Mouse (Mus musculus): ENCODE measurements around the gene Edem1. TPM values are rescaled to one million over a fixed set of nuclear protein-coding genes. Genes with fewer than 3 reads are reported as not detected.
"Not testable (repeated sequence)": the region's sequence is repeated elsewhere in the genome, so short reads cannot be mapped to it uniquely, and the experiment has no call there.

The Edem1 gene
- total RNA-seq, 2 experiments from 2014 or later = 2.7 to 5.1 TPM

DNA sequence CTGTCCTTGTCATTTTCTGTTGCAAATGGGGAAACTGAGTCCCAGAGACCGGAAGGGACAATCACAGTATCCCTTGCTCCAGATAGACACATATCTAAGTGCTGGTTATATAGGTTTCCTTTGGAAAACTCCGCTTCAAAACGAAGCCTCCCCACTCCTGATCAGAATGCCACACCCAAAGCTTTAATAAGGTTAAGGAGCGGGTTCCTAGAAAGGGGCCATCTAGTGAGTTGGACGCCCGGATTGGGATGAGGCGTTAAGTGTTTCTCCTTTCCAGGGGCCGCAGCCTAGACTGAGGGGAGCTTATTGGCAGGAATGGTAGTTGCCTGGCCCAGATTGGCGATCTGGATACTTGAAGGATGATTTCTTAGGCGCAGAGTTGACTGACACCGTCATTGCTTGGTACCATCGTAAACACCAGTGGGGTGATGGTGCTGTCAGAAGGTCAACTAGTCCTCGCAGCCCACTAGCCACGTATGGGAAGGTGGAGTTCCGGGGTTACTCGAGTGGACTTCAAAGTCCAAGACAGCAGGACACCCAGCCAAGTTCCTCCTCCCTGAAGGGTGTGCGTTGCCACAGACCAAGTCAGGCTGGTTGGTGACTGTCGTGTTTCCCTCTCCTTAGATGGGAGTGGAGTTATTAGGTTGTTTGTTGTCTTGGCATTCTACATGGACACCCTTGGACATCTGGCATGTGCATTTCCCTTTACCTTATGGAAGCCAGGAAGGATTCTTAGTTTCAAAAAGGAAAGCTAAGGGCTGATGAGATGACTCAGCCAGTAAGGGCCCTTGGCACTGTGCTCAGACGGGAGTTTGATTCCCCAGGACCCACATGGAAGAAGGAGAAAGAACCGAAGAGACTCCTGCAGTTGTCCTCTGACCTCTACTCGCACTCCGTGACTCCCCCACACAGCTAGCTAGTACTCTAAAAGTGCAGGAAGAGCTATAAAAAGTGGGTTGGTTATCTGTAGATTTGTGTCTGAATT is 1.2 kb downstream of the Edem1 start:
- DNase-seq (ENCODE audit: low spot score) = peak; percentile 45

DNA sequence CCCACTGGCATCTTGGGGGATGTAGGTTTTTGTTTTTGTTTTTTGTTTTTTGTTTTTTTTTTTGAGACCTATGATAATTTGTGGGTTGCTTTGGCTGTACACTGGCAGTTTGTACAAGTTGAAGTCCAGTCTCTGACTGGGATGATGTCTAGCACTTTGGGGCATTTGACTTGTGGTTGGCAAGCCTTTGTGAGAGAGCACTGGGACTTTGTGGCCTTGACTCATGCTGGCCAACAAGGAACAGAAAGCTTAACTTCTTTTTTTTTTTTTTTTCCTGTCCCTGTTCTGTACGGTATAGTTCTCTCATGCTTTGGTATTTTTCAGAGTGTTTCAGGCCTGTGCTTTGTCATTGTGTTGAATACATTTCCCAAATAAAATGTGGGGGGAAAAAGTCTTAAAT is 3.7 kb downstream of the Edem1 start:
- no peak for DNase-seq (ENCODE audit: low spot score)

DNA sequence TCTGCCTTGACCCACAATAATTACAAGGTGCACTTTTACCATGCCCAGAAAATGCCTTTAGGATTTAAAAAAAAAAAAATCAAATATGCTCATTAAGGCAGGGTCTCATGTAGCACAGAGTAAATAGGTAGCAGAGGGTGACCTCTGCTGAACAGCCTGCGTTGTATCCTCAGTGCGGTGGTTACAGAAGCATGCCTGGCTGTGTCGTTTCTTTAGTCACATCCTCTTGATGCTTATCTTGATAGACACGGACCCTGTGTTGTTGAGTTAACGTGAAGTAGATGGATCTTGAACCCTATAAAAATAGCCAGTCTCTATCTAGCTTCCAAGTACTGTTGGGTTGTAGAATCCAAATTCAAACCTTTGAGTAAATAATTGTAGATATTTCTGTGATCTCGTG is 4.5 kb downstream of the Edem1 start:
- DNase-seq (ENCODE audit: low spot score) = no peak

DNA sequence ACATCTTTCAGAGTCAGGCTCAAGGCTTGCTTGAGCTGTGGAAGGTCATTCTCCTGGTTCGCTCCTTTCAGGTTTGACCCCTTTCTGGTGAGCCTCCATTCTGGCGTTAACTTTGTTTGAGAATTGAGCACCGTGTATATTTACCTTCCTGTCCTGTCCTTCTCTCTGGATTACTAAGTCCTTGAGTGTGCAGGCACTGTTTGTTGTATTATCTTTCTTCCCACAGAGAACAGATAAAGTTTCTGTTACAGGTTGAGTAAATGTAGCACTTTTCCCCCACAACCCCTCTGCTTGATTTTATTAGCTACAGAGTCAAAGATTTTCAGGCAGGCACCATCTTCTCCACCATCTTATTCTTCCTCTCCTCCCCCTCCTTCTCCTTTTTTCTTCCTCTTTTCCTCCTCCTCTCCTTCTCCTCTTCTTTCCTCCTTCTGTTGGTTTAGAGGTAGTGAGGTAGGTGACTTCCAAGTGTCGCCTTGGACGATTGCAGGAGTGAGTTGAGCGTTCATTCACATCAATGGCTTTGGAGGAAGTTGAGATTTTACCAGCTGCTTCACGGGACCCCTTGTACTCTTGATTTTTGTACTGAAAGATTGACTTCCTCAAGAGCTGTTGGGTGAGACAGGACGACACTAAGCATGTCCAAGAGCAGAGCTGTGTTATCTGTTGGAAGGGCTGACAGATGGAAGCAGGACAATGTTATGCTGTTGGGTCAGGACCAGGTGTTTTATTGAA is 5.7 kb downstream of the Edem1 start:
- no peak for DNase-seq (ENCODE audit: low spot score)

DNA sequence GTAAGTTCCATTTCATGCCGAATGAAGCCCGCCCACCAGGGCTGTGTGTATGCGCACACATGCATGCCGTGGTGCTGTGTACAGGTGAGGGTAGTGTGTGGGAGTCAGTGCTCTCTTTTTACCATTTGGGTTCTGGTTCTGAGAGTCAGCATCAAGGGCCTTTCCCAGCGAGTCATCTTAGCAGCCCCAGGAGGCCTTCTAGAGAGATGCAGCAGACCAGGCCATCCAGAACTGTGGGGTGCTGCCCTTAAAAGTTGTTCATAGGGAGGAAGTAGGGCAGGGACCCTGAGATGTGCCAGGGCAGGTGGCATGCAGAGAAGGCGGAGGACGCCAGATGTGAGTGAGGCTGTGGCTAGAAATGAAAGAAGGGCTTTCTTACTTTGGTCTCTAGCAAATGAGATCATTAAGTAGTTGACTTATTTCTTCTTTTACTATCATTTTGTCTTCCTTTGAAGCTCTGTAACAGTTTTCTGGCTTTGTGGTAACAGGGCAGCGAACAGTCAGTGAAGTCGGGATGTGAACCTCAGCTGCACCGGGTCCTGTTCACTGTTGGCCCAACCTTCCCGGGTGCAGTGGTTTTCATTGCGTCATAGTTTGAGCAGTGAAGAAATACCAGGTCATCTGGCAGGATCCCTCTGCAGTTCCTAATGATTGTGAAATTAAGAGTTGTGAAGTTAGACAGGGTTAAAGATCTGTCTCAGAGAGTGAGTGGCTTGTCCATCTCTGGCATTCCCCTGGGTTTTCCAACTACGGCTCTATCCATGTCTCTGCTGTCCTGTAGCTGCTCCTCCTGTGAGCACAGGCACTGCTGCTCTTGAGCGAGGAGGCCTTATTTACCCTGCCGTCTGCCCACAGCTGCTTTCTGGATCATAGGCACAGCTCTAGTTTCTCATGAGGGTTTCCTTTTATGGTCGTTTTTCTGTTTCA is 7.6 kb downstream of the Edem1 start:
- DNase-seq (ENCODE audit: low spot score) = peak; percentile 45

DNA sequence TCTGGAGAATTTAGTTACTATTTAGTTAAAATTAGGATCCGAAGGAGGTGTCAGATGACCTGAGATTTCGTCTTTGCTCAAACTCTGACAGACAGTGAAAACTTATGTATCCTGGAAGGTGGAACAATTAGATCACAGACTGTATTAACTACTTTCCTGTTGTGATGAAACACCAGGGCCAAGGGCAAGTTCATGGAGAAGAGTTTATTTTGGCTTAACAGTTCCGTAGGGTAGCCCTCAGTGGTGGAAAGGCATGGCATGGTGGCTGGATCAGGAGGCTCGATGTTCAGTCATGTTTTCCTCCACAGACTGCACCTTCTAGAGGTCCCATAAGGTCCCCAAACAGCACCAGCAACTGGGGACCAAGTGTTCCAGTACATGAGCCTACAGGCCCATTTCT is 8.6 kb downstream of the Edem1 start:
- no peak for DNase-seq (ENCODE audit: low spot score)

DNA sequence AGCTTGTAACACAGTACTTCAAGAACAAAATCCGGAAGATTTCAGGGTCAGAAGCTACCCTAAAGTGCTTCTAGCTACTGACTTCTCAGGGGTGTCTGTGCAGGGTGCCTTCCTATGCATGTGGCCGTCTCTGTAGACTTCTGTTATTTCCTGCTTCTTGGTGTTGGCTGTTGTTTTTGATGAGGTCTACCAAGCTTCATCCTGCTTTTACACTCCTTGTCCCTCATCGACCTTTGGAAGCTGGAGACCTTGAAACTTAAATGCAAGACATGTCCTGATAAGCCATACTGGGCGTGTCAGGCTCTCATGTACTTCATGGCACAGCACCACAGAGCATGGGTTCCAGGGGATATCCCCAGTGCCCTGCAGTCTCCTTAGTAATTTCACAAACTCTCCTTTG is 9.5 kb downstream of the Edem1 start:
- no peak for DNase-seq (ENCODE audit: low spot score)

DNA sequence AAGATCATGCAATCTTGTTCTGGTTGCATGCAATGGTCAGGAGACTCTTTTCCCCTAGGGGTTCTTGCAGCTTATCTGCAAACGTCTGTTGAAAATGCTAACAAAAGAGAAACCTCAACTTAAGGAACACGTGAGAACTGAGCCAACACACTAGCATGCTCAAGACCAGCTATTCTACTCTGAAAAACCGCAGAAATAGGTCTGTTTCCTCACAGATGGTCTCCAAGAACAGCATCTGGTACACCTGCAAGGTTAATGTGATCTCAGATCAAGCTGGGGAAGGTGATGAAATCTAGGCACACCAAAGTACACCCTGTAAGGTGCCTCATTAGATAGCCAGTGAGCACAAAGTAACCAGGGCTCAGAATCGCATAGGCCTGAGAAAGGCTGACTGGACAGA is 11.0 kb downstream of the Edem1 start:
- DNase-seq (ENCODE audit: low spot score) = no peak

DNA sequence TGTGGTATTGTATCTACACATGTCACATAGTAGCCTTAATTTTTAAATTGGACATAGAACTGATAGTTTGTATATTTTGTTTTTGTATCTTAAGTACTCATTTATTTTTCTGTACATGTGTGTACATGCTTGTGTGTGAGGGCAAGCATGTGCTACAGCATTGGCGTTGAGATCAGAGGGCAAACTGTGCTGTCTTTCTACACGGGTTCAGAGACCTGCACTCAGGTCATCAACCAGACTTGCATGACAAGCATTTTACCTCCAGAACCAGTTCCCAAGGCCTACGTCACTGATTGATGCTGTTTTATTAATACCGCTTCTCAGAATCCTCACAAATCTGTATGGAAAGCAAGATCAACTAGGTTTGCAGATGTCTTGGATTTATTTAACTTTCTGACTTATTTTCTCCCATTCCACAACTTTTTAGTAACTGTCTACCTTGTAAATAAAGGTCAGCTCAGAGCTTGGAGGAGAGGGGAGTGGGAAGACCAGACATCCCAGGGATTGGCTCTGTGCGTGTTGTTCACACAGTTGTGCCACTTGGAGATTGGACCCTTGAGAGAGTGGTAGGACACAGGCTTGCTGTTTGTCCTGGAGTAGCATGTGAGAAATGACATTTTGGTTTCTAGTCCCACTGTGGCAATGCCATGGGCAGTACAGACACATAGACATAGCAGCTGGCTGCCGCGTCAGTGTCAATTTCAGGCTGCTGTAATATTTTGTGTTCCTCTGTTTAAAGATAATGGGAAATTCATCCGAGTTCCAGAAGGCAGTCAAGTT is 12.6 kb downstream of the Edem1 start:
- no peak for DNase-seq (ENCODE audit: low spot score)

DNA sequence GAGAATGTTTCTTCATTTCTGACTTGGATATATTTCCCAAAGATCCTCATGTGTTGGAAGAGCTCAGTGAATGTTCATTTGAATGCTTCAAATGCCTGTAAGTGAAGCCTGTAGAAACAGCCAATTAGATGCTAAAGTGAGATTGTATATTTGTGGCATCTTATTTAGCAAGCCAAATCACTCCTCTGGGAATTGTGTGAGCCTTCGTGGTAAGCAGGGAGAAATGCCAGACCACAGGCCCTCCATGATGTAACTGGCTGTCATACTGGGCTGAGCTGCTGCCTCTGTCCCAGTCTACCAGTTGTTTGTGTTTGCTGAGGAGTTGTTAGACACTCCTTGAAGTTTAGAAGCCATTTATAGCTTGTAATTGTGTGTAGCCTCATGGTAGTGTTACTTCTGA is 15.2 kb downstream of the Edem1 start:
- DNase-seq (ENCODE audit: low spot score) = no peak

DNA sequence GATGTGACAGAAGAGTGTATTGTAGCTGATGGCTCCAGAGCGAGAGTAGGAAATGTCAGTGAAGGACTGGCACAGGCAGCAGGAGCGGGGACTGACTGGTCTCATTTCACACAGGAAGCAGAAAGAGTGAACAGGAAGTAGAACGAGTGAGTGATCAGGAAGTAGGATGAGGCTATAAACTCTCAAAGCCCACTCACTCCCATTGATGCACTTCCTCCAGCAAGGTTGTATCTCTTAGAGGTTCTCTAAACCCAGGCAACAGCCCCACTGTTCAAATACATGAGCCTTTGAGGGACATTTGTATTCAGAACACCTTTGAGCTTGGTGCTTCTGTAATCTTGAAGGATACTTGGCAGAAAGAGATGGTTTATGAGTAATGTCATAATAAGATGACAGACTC is 15.7 kb downstream of the Edem1 start:
- DNase-seq (ENCODE audit: low spot score) = no peak

DNA sequence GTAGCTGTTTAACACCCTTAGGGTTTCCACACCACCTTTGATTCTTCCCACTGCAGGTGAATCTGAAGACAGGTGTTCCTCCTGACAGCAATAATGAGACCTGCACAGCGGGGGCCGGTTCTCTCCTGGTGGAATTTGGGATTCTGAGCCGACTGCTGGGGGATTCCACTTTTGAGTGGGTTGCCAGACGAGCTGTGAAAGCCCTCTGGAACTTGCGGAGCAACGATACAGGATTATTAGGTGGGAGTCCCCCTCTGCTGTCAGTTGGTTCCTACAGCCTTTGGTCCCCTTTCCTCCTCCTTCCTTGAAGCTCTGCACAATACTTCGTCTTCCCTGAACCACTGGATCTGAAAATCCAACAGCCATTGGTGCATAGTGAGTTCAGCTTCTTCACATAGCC is 16.3 kb downstream of the Edem1 start:
- DNase-seq (ENCODE audit: low spot score) = no peak

DNA sequence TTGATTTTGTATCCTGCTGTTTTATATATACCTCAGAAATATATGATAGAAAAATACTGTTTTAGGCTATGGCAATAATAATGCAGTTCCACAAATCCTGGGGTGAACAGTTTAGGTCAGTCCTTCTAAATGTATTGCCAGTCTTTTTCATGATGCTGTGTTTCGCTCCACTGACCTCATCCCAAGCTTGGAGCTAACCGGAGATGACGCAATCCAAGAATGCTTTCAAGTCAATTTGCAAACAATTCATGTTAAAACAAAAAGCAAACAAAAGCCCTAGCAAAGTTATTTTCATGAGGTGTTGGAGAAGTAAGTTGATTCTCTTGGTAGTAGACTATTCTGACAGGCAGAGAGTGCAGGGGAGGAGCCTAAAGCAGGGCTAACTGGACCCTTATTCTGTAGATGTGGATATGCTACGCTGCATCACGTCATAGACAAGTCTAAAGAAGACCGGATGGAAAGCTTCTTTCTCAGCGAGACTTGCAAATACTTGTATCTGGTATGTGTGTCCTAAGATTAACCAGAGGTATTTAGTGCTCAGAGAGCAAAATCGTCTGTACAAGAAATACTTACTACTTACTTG is 23.7 kb downstream of the Edem1 start:
- DNase-seq (ENCODE audit: low spot score) = no peak

DNA sequence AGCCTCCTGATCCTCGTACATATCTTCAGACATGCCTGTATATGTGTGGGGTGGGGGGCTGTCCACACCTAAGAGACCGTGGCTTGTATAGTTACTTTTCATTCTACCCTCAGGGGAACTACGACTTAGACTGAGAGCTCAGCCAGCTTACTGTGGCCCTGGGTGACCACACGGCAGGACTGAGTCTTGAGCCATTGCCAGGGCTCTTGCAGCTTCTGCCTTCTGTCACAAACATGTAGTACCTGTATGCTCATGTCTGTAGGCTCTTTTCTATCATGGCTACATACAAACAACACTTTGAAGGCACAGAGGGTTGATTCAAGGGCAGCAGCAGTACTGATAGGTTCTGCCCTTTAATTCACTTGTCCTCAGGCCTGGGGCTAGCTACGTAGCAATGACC is 24.5 kb downstream of the Edem1 start:
- no peak for DNase-seq (ENCODE audit: low spot score)

DNA sequence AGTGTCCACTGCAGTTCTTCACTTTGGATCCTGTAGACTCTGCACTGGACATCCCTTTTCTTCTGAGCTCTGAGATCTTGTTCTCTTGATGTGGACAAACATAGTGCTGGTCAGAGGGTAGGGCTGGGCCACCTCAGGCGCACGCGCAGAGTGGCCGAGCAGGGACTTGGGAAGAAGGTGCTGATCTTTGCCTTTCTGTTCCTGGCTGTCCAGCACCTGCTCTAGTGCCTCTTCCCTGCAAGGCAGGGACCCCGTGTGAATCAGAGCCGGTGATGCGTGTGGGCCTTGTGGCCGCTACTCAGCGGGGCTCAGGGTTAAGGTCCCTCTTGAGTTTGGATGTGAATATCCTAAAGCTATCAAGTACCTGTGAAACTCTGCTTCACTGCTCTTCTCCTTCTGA is 30.1 kb downstream of the Edem1 start:
- DNase-seq (ENCODE audit: low spot score) = no peak

DNA sequence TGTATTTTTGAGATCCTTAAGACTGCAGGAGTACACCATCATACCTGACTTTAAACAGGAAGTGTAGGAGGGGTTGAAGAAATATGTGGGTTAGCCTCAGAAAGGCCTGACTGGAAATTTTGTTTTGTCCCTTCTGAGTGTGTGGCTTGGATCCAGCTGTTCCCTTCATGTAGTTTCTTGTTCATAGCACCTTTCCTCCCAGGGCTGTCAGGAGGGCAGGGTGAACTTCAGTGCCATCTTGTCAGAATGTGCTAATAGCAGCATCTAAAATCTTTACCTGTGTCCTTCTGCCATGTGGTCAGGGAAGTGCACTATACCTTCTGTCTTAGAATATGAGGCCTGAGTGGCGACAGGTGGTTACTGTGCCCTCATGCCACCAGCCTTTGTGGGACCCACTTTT is 32.8 kb downstream of the Edem1 start:
- DNase-seq (ENCODE audit: low spot score) = no peak

DNA sequence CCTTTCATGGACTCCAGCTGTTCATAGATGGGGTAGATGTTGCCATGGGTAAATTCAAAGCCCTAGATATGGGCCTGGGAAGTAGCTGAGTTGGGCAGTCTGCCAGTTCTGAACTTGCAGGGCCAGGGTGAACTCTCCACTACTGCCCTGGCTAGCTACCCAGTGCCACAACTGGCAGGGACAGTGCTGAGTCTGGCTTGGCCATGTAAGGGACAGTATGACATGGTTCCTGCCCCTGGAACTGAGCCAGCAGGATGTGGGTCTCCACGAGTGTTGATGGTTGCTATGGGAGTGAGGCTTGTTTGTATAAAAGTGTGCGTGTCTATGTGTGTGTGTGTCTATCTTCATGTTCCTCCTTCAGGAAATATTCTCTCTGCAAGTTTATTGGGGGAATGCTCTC is 34.1 kb downstream of the Edem1 start:
- DNase-seq (ENCODE audit: low spot score) = no peak

DNA sequence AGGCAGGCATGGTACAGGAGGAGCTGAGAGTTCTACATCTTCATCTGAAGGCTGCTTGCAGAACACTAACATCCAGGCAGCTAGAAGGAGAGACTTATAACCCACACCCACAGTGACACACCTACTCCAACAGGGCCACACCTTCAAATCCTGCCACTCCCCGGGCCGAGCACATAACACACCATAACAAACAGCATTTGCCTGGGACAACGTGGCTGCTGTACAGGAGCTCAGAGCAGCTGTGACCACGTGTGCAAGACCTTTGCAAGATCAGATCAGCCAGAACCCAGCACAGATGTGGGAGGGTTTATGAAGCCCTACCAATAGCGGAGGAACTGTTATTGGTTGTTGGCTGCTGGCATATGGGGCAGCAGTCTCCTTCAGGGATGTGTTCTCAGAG is 37.9 kb downstream of the Edem1 start:
- DNase-seq (ENCODE audit: low spot score) = no peak

DNA sequence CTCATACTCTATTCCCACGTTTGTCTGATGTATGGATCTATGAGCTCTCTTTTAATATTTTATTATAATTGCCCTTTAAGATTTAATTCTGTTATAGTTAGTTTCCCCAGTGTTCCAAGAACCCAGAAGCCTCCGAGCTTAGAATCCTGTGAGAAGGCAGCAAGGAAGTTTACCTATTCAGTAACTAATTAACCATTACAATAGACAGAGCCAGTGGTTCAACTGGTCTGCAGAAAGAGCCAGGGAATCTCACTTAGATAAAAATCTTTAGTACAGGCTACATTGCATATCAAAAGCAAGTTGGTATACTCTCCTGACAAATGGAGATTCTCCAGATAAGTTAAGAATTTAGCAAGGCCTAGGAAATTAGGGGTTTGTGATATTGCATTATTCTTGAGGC is 40.6 kb downstream of the Edem1 start:
- not testable (repeated sequence) for DNase-seq (ENCODE audit: low spot score)

DNA sequence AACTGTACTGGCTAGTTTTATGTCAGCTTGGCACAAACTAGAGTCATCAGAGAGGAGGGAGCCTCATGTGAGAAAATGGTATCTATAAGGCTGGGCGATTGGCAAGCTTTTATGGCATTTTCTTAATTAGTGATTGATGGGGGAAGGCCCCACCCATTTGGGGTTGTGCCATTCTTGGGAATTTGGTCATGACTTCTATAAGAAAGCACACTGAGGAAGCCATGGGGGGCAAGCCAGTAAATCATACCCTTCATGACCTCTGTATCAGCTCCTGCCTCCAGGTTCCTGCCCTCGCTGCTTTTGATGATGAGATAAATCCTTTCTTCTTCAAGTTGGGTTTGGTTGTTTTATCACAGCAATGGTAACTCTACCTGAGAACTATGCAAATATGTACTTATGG is 42.0 kb downstream of the Edem1 start:
- no peak for DNase-seq (ENCODE audit: low spot score)

DNA sequence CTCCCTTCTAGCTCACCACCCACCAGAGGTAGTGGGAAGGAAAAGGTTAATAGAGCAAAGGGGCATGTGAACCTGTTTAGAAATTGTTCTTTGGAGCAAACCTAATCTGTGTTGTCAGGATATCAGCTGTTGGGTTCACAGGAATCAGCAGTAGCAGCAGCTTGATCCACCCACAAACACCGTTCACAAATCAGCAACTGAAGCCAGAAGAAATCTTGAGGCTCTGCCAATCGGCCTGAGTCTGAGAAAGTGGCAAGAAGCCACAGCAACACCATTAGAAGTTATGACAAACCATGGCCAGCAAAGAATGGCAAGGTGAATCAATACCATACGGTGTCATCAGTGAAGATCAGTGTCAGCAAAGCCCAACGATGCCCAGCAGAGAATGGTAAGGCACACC is 42.8 kb downstream of the Edem1 start:
- no peak for DNase-seq (ENCODE audit: low spot score)

Data from gastrocnemius, adult 18-20 months (tissue).